Mouse (Mus musculus) forebrain, embryonic 14.5 days (tissue): ENCODE results near the gene Gm28308. TPM values are rescaled to one million over a fixed set of nuclear protein-coding genes. Genes with fewer than 3 reads are reported as not detected.
A peak's percentile ranks its signal among the peaks of the same experiment; 100 is the strongest.

ENCODE experiments used
- ATAC-seq: fragments of 200-750 bp; cut with Nextera tagmentation; 2 replicates; pipeline ENCODE4 v1.8.0; 2017; ENCODE audit warnings: mild to moderate bottlenecking, moderate library complexity
- DNase-seq: peaks from one replicate; pipeline ENCODE4 v3.0.0-alpha.2; 2015; ENCODE audit warnings: low spot score
- H3K27ac ChIP-seq: fragments of 300-500 bp; sonication (generic); 2 replicates; pipeline ENCODE4 v1.5.1; 2014; ENCODE audit warnings: low read depth, mild to moderate bottlenecking, control low read depth, low read length, moderate library complexity
- H3K27me3 ChIP-seq: fragments of 300-500 bp; sonication (generic); replicated peaks from 2 replicates; pipeline ENCODE4 v1.6.1; 2014; ENCODE audit warnings: low read length, control low read depth, mixed read lengths; ENCODE audit not compliant: control insufficient read depth, insufficient read depth
- H3K36me3 ChIP-seq: fragments of 300-500 bp; sonication (generic); 2 replicates; pipeline ENCODE4 v1.6.1; 2014; ENCODE audit warnings: low read length, control low read depth; ENCODE audit not compliant: control insufficient read depth, insufficient read depth
- H3K4me1 ChIP-seq: fragments of 300-500 bp; sonication (generic); 2 replicates; pipeline ENCODE4 v1.6.1; 2014; ENCODE audit warnings: antibody characterized with exemption, low read length, control low read depth; ENCODE audit not compliant: control insufficient read depth, insufficient read depth
- H3K4me2 ChIP-seq: fragments of 300-500 bp; sonication (generic); 2 replicates; pipeline ENCODE4 v1.6.1; 2014; ENCODE audit warnings: mild to moderate bottlenecking, control low read depth, low read length
- H3K4me3 ChIP-seq: fragments of 300-500 bp; sonication (generic); 2 replicates; pipeline ENCODE4 v1.5.1; 2014; ENCODE audit warnings: low read depth, low read length, control low read depth
- H3K9ac ChIP-seq: fragments of 300-500 bp; sonication (generic); 2 replicates; pipeline ENCODE4 v1.6.1; 2014; ENCODE audit warnings: mild to moderate bottlenecking, low read length, control low read depth, moderate library complexity
- H3K9me3 ChIP-seq: fragments of 300-500 bp; sonication (generic); replicated peaks from 2 replicates; pipeline ENCODE4 v1.6.1; 2016; ENCODE audit warnings: low read length, control low read depth, mixed read lengths; ENCODE audit not compliant: control insufficient read depth
- WGBS: fragments of 180-500 bp; shearing (Covaris S2); extraction: QIAGEN DNeasy Blood & Tissue Kit; methylation state at CpG from one replicate; pipeline ENCODE4 v1.1.7; 2014; 5-methylcytosine and 5-hydroxymethylcytosine counted together
- polyA plus RNA-seq: library from polyadenylated mRNA; unstranded; fragments of >200 nt; fragmentation: Nextera tagmentation; extraction: Ambion mirVana; gene quantifications from 2 replicates; pipeline ENCODE4 v1.2.1, GENCODE M21; 2014

The Gm28308 gene
- polyA plus RNA-seq, 1 experiment from 2014 or later = not detected

DNA sequence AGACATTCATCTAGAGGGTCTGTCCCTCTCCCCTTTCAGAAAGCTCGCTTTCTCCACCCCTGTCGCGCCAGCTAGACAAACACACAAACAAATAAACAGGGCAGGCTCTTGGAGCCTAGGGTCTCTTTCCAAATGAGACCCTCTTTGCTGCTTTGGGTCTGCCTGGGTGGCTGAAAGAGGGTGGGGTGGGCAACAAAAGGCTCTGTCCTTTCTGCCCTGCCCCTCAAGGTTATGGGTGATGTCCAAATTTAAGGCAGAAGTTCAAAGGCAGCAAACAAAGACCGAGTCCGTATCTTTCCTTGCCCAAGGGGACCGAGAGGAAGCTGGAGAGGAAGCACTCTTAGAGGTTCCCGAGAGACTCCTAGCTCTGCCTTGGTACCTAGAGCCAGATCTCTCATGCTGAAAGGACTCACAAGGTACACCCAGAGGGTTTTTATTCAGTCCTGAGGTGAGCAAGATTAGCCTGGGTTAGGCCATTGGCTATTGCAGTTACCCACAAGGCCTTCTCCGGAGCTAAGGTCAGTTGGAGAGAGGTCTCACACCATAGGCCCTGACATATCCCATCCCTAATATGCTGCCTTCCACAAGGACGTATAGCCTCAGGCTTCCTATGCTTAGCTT is 28.0 kb upstream of the Gm28308 start:
- Histone ChIP-seq H3K4me1 (no peaks in the 10 kb centered on the region), H3K4me2 (no peak overlapping the region), H3K36me3 (no peaks in the 10 kb centered on the region), H3K4me3 (no peak overlapping the region), H3K27me3 (peaks cover 97% of the 10 kb centered on the region), H3K27ac (no peak overlapping the region), H3K9me3 (no peaks in the 10 kb centered on the region), H3K9ac (no peak overlapping the region)
- WGBS = 5% methylated on average over 9 of the region's 9 CpGs
- no peak for ATAC-seq
- no peak for DNase-seq

- WGBS = under 1% methylated on average over 35 of the region's 35 CpGs
- Histone ChIP-seq H3K27me3 (peaks cover 97% of the 10 kb centered on the region), H3K4me1 (no peaks in the 10 kb centered on the region), H3K36me3 (no peaks in the 10 kb centered on the region), H3K4me2 (no peak within 1 kb of the TSS), H3K27ac (no peak within 1 kb of the TSS), H3K4me3 (no peak within 1 kb of the TSS), H3K9me3 (no peaks in the 10 kb centered on the region), H3K9ac (no peak within 1 kb of the TSS)
- peak; percentile 81 for DNase-seq
- ATAC-seq = peak; percentile 61; the same call in 1 of the 2 replicates
Measured at GRCm38 (mm10) chr6:52240389-52241000, 27.4 kb upstream of the Gm28308 start, which contains the start of gene Hoxa10. TSS of gene Hoxa10 (minus strand) at chr6:52240854.

DNA sequence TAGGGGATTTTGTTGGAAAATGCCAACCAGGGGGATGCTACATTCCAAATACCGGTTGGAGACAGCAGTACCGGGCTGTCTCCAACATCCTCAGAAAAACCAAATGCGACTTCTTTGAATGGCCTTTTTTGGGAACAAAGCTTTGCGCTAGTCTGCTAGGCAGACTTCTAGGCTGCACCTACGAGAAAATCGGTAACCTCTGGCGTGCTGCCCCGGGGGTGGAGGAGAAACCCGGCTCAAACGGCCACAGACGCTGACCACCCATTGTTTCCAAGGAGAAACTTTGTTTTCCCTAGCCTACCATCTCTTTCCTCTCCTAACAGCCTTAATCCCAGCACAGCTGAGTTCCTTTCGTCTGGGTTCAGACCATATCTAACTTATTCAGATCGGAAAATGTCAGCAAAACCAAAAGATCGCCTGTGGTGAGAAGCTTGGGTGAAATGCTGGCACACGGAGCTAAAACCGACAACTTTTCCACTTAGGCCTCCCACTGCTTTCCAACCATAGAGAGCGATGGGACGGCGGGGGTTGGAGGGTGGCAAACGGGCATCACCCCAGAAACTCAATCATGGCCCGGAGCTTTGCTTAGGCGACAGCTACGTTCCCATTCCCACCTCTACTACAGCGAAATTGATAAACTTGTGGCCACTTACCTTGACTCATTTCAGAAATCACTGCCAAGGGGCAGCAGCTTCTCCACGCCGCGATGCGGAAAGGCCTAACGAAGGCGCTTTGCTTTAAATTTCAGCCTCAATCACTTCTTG is 26.7 kb upstream of the Gm28308 start:
- Histone ChIP-seq H3K4me3 (no peak overlapping the region), H3K36me3 (no peaks in the 10 kb centered on the region), H3K27ac (no peak overlapping the region), H3K27me3 (peaks cover 97% of the 10 kb centered on the region), H3K4me1 (no peaks in the 10 kb centered on the region), H3K9me3 (no peaks in the 10 kb centered on the region), H3K4me2 (no peak overlapping the region), H3K9ac (no peak overlapping the region)
- no peak for ATAC-seq
- no peak for DNase-seq
- WGBS = 2% methylated on average over 30 of the region's 30 CpGs

- Histone ChIP-seq H3K9me3 (no peaks in the 10 kb centered on the region), H3K4me1 (no peaks in the 10 kb centered on the region), H3K36me3 (no peaks in the 10 kb centered on the region), H3K27ac (no peak overlapping the region), H3K4me3 (no peak overlapping the region), H3K4me2 (no peak overlapping the region), H3K27me3 (peaks cover 97% of the 10 kb centered on the region), H3K9ac (no peak overlapping the region)
- WGBS = 3% methylated on average over 7 of the region's 7 CpGs
- DNase-seq = no peak
- no peak for ATAC-seq
Measured at GRCm38 (mm10) chr6:52238976-52239375, 25.8 kb upstream of the Gm28308 start.

DNA sequence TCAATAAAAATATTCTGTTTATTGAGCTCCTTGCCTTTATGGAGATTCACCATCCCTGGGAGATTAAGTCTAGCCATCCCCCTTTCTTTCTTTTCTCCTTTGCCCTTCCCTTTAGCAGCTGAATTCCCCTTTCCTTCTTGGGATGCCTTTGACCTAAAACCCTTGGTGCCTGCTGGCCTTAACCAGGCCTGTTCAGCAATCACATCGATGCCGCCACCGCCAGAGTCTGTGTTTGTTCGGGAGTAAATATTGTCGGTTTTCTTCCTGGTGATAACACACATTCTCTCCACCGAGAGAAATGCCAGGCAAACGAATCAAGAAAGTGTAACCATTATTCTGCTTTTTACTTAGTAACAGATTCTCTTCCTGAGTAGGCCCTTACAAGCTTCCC is 25.0 kb upstream of the Gm28308 start:
- 3% methylated on average over 7 of the region's 7 CpGs for WGBS
- DNase-seq = no peak

DNA sequence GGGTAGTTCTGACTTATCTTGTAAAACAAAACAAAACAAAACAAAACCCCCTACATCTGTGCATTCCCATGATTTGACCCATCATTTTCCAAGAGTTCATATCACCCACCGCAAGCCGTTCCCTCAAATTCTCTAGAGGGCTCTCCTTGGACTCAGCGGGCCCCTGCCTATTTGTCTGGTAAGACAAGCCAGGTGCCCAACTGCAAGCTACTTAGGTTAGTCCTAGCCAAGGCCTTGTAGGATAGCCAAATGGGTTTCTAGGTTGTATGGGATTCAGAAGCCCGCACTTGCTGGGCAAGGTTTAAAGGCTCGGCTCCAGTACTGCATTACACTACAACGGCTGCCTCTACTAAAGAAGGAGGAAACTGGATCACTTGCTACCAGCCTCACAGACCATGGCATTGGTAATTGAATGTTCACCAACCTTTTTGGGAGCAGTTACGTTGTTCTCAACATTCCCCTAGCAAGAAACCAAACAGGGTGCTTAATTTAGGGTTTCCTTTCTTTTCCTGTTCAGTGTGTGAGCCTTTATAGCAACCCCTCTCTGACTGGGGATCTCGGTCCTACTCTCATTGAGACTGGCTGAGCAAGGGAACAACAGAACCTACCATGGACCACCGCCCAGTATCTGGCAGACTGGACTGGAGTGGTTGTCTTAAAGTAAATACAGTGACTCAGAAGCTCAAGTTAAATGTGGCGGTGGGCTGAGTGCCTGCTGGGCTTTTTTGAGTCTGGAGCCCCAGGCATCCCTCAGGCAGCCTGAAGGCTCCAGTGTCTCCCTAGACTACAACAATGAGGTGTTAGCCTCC is 24.4 kb upstream of the Gm28308 start:
- no peaks in the 10 kb centered on the region for H3K9me3 ChIP-seq
- peaks cover 97% of the 10 kb centered on the region for H3K27me3 ChIP-seq
- H3K4me2 ChIP-seq = no peak overlapping the region
- no peaks in the 10 kb centered on the region for H3K4me1 ChIP-seq
- no peak overlapping the region for H3K27ac ChIP-seq
- H3K36me3 ChIP-seq = no peaks in the 10 kb centered on the region
- H3K4me3 ChIP-seq = no peak overlapping the region
- WGBS = 6% methylated on average over 10 of the region's 10 CpGs
- H3K9ac ChIP-seq = no peak overlapping the region
- DNase-seq = no peak
- ATAC-seq = no peak

More for the DNA sequence above, 25.0 kb upstream of the Gm28308 start:
- Histone ChIP-seq H3K9me3 (no peaks in the 10 kb centered on the region), H3K4me3 (no peak overlapping the region), H3K9ac (no peak overlapping the region), H3K27me3 (peaks cover 97% of the 10 kb centered on the region), H3K4me2 (no peak overlapping the region), H3K36me3 (no peaks in the 10 kb centered on the region), H3K4me1 (no peaks in the 10 kb centered on the region), H3K27ac (no peak overlapping the region)
- no peak for ATAC-seq

- H3K4me3 ChIP-seq = no peak overlapping the region
- H3K4me1 ChIP-seq = no peaks in the 10 kb centered on the region
- WGBS = 4% methylated on average over 3 of the region's 3 CpGs
- DNase-seq (no peak), ATAC-seq (no peak)
- H3K9me3 ChIP-seq = no peaks in the 10 kb centered on the region
- H3K4me2 ChIP-seq = no peak overlapping the region
- no peaks in the 10 kb centered on the region for H3K36me3 ChIP-seq
- H3K27me3 ChIP-seq = peaks cover 98% of the 10 kb centered on the region
- H3K27ac ChIP-seq = no peak overlapping the region
- H3K9ac ChIP-seq = no peak overlapping the region
Measured at GRCm38 (mm10) chr6:52236806-52237205, 23.7 kb upstream of the Gm28308 start.

DNA sequence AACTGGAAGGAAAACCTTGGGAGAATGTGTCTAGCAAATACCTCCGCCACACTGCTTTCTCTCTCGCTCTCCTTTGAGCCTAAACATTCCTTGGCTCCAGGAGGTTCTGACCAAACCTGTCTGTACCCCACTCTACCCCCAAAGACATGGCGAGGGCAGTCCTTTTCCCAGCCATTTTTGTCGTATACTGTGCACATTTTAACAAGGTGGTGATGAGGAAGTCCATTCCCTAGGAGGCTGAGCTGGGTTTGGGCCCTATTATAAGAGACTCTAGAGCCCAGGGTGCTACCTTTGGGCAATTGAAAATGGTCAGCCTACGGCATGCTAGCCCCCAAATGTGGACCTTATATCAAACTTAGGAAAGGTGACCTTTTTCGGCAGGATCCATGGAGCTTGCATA is 22.7 kb upstream of the Gm28308 start:
- Histone ChIP-seq H3K4me1 (no peaks in the 10 kb centered on the region), H3K27me3 (peaks cover 94% of the 10 kb centered on the region), H3K36me3 (no peaks in the 10 kb centered on the region), H3K4me3 (no peak overlapping the region), H3K27ac (no peak overlapping the region), H3K9me3 (no peaks in the 10 kb centered on the region), H3K9ac (no peak overlapping the region), H3K4me2 (no peak overlapping the region)
- 13% methylated on average over 6 of the region's 6 CpGs for WGBS
- ATAC-seq = no peak
- DNase-seq = no peak
